Mouse (Mus musculus): ENCODE measurements around the gene Zfp54.

- TF ChIP-seq POLR2A (IDR thresholded peaks at IDR 0.05; ENCODE audit: control insufficient read depth, low read depth, low read length) (no peak), CTCF (IDR thresholded peaks at IDR 0.05; ENCODE audit: control insufficient read depth, insufficient read depth, insufficient replicate concordance, low read depth, low read length) (no peak)
Observed at GRCm38 (mm10) chr17:21473362-21474190, 50.5 kb downstream of the Zfp54 start.
